Mouse (Mus musculus): ENCODE results near the gene Mrpl58. TPM values are rescaled to one million over a fixed set of nuclear protein-coding genes. Genes with fewer than 3 reads are reported as not detected.

The Mrpl58 gene
- polyA plus RNA-seq, 2 experiments = 37.8 to 90.7 TPM

- WGBS (ENCODE audit: insufficient replicate concordance) = 57% methylated on average over 8 of the region's 8 CpGs
- H3K9ac ChIP-seq (replicated peaks) = no peak overlapping the region
- no peak overlapping the region for H3K4me2 ChIP-seq (ENCODE audit: low read depth)
- peaks cover 44% of the 10 kb centered on the region for H3K27me3 ChIP-seq (ENCODE audit: control insufficient read depth, insufficient read depth, low read length)
- H3K36me3 ChIP-seq (replicated peaks; ENCODE audit: control insufficient read depth, insufficient read depth, low read depth) = no peaks in the 10 kb centered on the region
- no peaks in the 10 kb centered on the region for H3K9me3 ChIP-seq (ENCODE audit: control insufficient read depth, low read length)
- H3K27ac ChIP-seq = no peak overlapping the region
- DNase-seq (ENCODE audit: low read depth in 3 of 3, low spot score in 3 of 3) = no peak
- H3K4me3 ChIP-seq (ENCODE audit: insufficient read depth in 1 of 2, low read depth in 2 of 2, low read length in 2 of 2) = no peak overlapping the region
- no peak for ATAC-seq (ENCODE audit: insufficient read depth)
- no peak for TF ChIP-seq EP300 (IDR thresholded peaks at IDR 0.05; ENCODE audit: low read depth)
- no peak for TF ChIP-seq CTCF (IDR thresholded peaks at IDR 0.05; ENCODE audit: low read depth)
- peaks cover 0 to 2% of the 10 kb centered on the region in 2 experiments; a peak in 1 of 4 replicates for H3K4me1 ChIP-seq (replicated peaks; ENCODE audit: control insufficient read depth in 2 of 2, insufficient read depth in 2 of 2, low read length in 1 of 2)
Observed at GRCm38 (mm10) chr11:115371354-115371753, 32.2 kb upstream of the Mrpl58 start.

GRCm38 (mm10) chr11:115372015-115372414 is 31.5 kb upstream of the Mrpl58 start:
- H3K36me3 ChIP-seq (replicated peaks; ENCODE audit: control insufficient read depth, insufficient read depth, low read depth) = no peaks in the 10 kb centered on the region
- 33% methylated on average over 1 of the region's 1 CpGs for WGBS (ENCODE audit: insufficient replicate concordance)
- ATAC-seq (ENCODE audit: insufficient read depth) (no peak), DNase-seq (ENCODE audit: low read depth in 3 of 3, low spot score in 3 of 3) (no peak)
- peaks cover 37% of the 10 kb centered on the region for H3K27me3 ChIP-seq (ENCODE audit: control insufficient read depth, insufficient read depth, low read length)
- peaks cover 0 to 2% of the 10 kb centered on the region in 2 experiments; a peak in 1 of 4 replicates for H3K4me1 ChIP-seq (replicated peaks; ENCODE audit: control insufficient read depth in 2 of 2, insufficient read depth in 2 of 2, low read length in 1 of 2)
- no peak overlapping the region for H3K27ac ChIP-seq
- H3K4me2 ChIP-seq (ENCODE audit: low read depth) = no peak overlapping the region
- TF ChIP-seq EP300 (IDR thresholded peaks at IDR 0.05; ENCODE audit: low read depth) (no peak), CTCF (IDR thresholded peaks at IDR 0.05; ENCODE audit: low read depth) (no peak)
- no peak overlapping the region for H3K4me3 ChIP-seq (ENCODE audit: insufficient read depth in 1 of 2, low read depth in 2 of 2, low read length in 2 of 2)
- no peak overlapping the region for H3K9ac ChIP-seq (replicated peaks)
- H3K9me3 ChIP-seq (ENCODE audit: control insufficient read depth, low read length) = no peaks in the 10 kb centered on the region

- H3K27me3 ChIP-seq (ENCODE audit: control insufficient read depth, insufficient read depth, low read length) = peaks cover 32% of the 10 kb centered on the region
- ATAC-seq (ENCODE audit: insufficient read depth) = no peak
- no peak for DNase-seq (ENCODE audit: low read depth in 3 of 3, low spot score in 3 of 3)
- H3K27ac ChIP-seq = no peak overlapping the region
- no peak for TF ChIP-seq CTCF (IDR thresholded peaks at IDR 0.05; ENCODE audit: low read depth)
- TF ChIP-seq EP300 (IDR thresholded peaks at IDR 0.05; ENCODE audit: low read depth) = no peak
- H3K9me3 ChIP-seq (ENCODE audit: control insufficient read depth, low read length) = no peaks in the 10 kb centered on the region
- WGBS (ENCODE audit: insufficient replicate concordance) = 29% methylated on average over 2 of the region's 2 CpGs
- H3K4me1 ChIP-seq (replicated peaks; ENCODE audit: control insufficient read depth in 2 of 2, insufficient read depth in 2 of 2, low read length in 1 of 2) = peaks cover 0 to under 1% of the 10 kb centered on the region in 2 experiments; a peak in 1 of 4 replicates
- H3K36me3 ChIP-seq (replicated peaks; ENCODE audit: control insufficient read depth, insufficient read depth, low read depth) = no peaks in the 10 kb centered on the region
- no peak overlapping the region for H3K9ac ChIP-seq (replicated peaks)
- no peak overlapping the region for H3K4me3 ChIP-seq (ENCODE audit: insufficient read depth in 1 of 2, low read depth in 2 of 2, low read length in 2 of 2)
- no peak overlapping the region for H3K4me2 ChIP-seq (ENCODE audit: low read depth)
Observed at GRCm38 (mm10) chr11:115372737-115373136, 30.8 kb upstream of the Mrpl58 start.

GRCm38 (mm10) chr11:115373805-115374694 is 29.5 kb upstream of the Mrpl58 start:
- no peak for DNase-seq (ENCODE audit: low read depth in 3 of 3, low spot score in 3 of 3)
- Histone ChIP-seq H3K27ac (no peak overlapping the region), H3K9me3 (ENCODE audit: control insufficient read depth, low read length) (no peaks in the 10 kb centered on the region), H3K36me3 (replicated peaks; ENCODE audit: control insufficient read depth, insufficient read depth, low read depth) (no peaks in the 10 kb centered on the region), H3K27me3 (ENCODE audit: control insufficient read depth, insufficient read depth, low read length) (peaks cover 24% of the 10 kb centered on the region), H3K4me3 (ENCODE audit: insufficient read depth in 1 of 2, low read depth in 2 of 2, low read length in 2 of 2) (no peak overlapping the region), H3K4me2 (ENCODE audit: low read depth) (peak overlapping the region; percentile 50), H3K9ac (replicated peaks) (no peak overlapping the region), H3K4me1 (replicated peaks; ENCODE audit: control insufficient read depth in 2 of 2, insufficient read depth in 2 of 2, low read length in 1 of 2) (no peaks in the 10 kb centered on the region)
- no peak for ATAC-seq (ENCODE audit: insufficient read depth)
- TF ChIP-seq EP300 (IDR thresholded peaks at IDR 0.05; ENCODE audit: low read depth) (no peak), CTCF (IDR thresholded peaks at IDR 0.05; ENCODE audit: low read depth) (no peak)
- WGBS (ENCODE audit: insufficient replicate concordance) = 3% methylated on average over 30 of the region's 30 CpGs

GRCm38 (mm10) chr11:115374695-115375425 is 28.7 kb upstream of the Mrpl58 start:
- ATAC-seq (ENCODE audit: insufficient read depth) = no peak
- H3K4me2 ChIP-seq (ENCODE audit: low read depth) = no peak overlapping the region

More at GRCm38 (mm10) chr11:115374695-115375425, 28.7 kb upstream of the Mrpl58 start:
- Histone ChIP-seq H3K27me3 (ENCODE audit: control insufficient read depth, insufficient read depth, low read length) (peaks cover 24% of the 10 kb centered on the region), H3K36me3 (replicated peaks; ENCODE audit: control insufficient read depth, insufficient read depth, low read depth) (no peaks in the 10 kb centered on the region), H3K27ac (no peak overlapping the region), H3K9ac (replicated peaks) (no peak overlapping the region), H3K4me1 (replicated peaks; ENCODE audit: control insufficient read depth in 2 of 2, insufficient read depth in 2 of 2, low read length in 1 of 2) (no peaks in the 10 kb centered on the region), H3K4me3 (ENCODE audit: insufficient read depth in 1 of 2, low read depth in 2 of 2, low read length in 2 of 2) (no peak overlapping the region), H3K9me3 (ENCODE audit: control insufficient read depth, low read length) (no peaks in the 10 kb centered on the region)
- no peak for DNase-seq (ENCODE audit: low read depth in 3 of 3, low spot score in 3 of 3)
- WGBS (ENCODE audit: insufficient replicate concordance) = 41% methylated on average over 12 of the region's 12 CpGs
- no peak for TF ChIP-seq EP300 (IDR thresholded peaks at IDR 0.05; ENCODE audit: low read depth)
- TF ChIP-seq CTCF (IDR thresholded peaks at IDR 0.05; ENCODE audit: low read depth) = no peak

All from liver, embryonic 14.5 days (tissue).